Mouse (Mus musculus) adrenal gland, adult 2 months (tissue): ENCODE data around the gene Olfr1441. TPM values are rescaled to one million over a fixed set of nuclear protein-coding genes. Genes with fewer than 3 reads are reported as not detected.

Source experiments
- DNase-seq: peaks from one replicate; pipeline ENCODE4 v3.0.0; 2021
- long read RNA-seq: library from polyadenylated mRNA; stranded (forward); transcript quantifications from one replicate; pipeline ENCODE4 v2.0.0, GENCODE M21; 2021
- polyA plus RNA-seq: library from polyadenylated mRNA; depleted of rRNA; stranded (reverse); fragments of >200 nt; gene quantifications from 2 replicates; pipeline ENCODE4 v1.2.3, GENCODE M21; 2012; rRNA removed
- total RNA-seq, 2 experiments: library from RNA; stranded (reverse); gene quantifications; 2 replicates each; pipeline ENCODE4 v1.2.3; 2021

The Olfr1441 gene
- not detected for total RNA-seq
- not detected in 2 replicates for polyA plus RNA-seq
- long read RNA-seq, result 0 reads

DNA sequence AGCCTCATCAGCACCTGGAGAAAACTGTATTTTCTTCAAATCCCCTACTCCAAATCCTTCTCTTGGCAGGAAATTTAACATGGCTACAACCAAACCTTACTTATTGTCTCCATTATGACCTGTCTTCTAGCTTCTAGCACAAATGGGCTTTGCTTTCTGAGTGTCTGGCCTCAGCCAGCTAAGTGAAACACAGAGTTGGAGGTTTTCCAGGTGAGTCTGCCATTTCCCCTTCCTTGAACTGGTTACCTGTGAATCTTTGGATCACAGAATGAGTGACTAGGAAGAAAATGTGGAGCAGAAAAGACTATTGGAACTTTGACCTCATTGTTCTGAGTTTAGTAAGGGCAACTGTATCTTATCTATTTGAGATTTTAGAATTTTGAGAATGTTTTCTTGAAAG lies at the start of gene Olfr1441:
TSS of gene Olfr1441 (plus strand) at position 73 of the 400 bp plus-strand sequence.
- no peak for DNase-seq

DNA sequence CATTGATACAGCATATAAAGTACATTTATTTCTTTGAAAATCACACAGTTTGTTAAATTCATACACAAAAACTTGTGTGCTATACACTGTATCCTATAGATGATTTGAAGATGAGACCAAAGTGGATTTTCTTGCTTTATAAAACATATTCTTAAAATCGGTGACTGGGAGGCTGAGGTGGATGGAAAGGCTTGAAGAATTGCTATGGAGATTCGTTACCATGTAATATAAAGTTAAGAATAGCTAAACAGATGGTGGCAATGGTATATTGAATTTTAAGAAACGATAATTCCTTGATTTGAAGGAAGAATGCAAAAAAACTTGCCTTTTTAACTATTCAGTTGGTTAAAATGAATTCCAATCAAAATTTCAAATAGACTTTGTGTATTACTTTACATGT lies 44.2 kb upstream of the Olfr1441 start:
- DNase-seq, result no peak

GRCm38 (mm10) chr19:12374465-12375025 lies 42.7 kb upstream of the Olfr1441 start:
- peak; percentile 4 for DNase-seq

- no peak for DNase-seq
Measured at GRCm38 (mm10) chr19:12386979-12387378, 30.3 kb upstream of the Olfr1441 start, which contains the start of gene Olfr1440. Gene Olfr1440, plus strand, starts transcription at chr19:12387279.

GRCm38 (mm10) chr19:12413737-12414136 lies 3.5 kb upstream of the Olfr1441 start:
- DNase-seq, result no peak

- DNase-seq, result no peak
Measured at GRCm38 (mm10) chr19:12418312-12418711, 1.1 kb downstream of the Olfr1441 start.

DNA sequence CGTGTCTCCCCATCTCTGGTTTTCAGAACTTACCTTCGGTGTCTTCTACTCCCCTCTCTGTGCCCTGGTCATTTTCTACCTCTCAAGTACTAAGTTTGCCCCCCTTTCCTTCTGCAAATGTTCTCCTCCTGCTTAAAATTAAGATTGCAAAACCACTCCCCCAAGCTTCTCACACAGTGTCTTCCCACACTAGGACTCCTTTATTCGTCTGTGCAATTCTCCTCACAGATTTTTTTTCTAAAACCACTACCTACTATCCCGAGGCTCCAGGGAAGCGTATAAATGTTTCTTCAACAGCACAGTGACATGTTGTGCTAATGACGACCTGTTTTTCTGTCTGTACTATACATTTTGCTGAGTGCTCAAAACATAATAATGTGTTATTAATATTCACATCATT lies 3.3 kb downstream of the Olfr1441 start:
- DNase-seq, result no peak

DNA sequence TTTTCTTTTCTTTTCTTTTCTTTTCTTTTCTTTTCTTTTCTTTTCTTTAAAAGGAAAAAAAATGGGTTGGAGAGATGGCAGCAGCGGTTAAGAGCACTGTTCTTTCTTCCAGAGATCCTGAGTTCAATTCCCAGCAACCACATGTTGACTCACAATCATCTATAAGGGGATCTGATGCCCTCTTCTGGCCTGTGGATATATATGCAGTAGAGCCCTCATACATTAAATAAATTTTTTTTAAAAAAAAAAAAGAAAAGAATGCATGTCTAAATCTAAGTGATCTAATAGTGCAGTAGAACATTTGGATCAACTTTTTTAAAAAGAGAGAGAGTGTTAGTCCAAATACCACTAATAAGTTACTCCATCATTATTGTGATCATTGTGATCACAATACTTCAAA lies 4.4 kb downstream of the Olfr1441 start:
- no peak for DNase-seq

DNA sequence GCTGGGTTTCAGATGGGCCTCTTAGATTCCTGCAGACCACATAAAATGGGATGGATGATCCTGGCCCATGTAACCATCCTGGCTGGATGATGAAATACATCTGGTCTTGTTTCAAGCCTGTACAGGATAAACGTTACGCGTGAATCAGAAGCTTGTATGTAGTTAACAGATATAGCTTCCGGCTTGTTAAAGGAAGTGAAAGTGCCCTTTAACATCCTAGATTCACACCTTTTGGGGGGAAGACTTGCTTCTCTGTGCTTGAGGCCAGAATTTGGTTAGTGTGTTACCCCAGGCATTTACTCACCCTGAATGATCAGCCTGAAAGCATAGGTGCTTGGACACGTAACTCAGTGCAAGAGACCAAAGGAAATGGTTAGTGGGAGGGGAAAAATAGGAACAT lies 9.9 kb downstream of the Olfr1441 start:
- no peak for DNase-seq

DNA sequence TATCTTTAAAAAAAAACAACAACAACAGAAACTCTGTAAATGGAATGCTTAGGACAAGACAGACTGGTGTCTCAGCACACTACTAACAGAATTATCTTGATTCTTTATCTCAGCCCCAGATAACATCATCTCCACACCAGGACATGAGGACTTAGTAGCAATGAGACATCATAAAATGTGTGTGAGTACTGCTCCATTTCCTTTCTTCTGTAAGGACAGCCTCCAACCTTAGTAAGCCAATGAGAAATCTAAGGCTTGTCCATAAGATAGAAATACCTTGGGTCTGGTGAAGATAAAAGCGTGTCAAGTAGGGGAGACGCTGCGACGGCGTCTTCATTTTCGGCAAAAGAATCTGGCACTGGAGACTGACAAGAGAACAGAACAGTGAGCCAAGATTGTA lies 10.4 kb downstream of the Olfr1441 start, which contains the start of gene Pfpl:
TSS of gene Pfpl (plus strand) at position 301 of the 400 bp plus-strand sequence.
- DNase-seq, result no peak

- peak; percentile 51 for DNase-seq
Measured at GRCm38 (mm10) chr19:12433033-12433432, 15.8 kb downstream of the Olfr1441 start.

GRCm38 (mm10) chr19:12435011-12435416 lies 17.8 kb downstream of the Olfr1441 start:
- no peak for DNase-seq

- no peak for DNase-seq
Measured at GRCm38 (mm10) chr19:12435750-12436524, 18.7 kb downstream of the Olfr1441 start.

DNA sequence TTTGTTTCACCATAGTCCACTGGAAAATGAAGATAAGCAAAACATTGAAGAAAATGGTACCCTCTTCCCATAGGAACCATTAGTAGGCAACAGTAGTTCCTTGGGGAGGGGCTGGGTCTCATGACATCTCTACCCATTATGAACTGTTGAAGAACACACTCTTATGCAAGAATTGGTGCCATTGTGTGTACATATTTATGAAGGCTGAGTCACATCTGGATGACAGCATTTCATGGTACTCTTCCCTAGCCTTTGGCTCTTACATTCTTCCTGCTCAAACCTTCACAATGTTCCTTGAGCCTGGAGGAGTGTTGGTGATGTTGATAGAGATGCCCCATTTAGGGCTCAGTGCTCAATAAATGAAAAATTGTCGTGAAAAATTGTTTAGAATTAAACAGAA lies 22.3 kb downstream of the Olfr1441 start:
- no peak for DNase-seq

DNA sequence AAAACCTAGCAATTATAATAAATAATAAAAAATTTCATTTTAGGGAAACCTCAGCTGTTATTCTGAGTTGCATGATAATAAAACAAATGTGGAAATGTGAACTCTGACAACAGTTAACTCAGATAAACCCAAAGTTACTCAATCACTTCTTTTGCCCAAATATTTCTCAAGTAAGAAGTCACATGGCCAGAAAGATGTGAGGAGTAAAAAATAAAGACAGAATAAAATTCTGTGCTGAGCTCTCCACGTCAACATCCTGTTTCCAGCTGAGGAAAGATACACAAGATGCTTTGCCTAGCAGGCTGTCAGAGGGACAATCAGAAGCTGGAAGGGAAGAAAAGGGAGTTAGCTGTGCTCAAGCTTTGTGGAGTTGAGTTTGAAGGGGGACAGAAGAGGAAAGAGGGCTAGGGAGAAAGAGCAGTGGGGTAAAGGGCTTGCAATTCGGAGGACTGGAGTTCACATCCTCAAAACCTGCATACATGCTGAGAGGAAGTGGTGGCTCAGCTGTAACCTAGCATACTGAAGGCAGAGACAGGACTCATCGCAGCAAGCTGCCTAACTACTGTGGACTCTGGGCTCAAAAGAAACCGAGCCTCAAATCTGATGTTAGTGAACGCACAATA lies 23.0 kb downstream of the Olfr1441 start:
- no peak for DNase-seq

- no peak for DNase-seq
Measured at GRCm38 (mm10) chr19:12442560-12442959, 25.3 kb downstream of the Olfr1441 start.

DNA sequence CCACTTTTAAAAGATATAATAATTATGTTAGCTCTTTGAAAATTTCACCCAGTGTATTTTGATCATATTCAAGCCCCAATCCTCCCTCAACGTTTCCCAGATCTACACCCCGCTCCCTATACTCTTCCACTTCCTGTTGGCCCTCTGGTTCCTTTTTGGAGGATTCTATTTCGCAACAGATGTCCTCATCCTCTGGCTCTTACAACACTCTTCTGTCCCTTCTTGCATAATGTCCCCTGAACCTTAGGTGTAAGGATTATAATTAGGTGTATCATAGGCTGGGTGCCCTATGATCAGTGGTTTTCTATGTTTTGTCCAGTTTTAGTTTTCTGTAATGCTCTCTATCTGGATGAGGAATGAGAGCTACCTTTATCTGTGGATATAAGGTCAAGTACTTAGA lies 27.8 kb downstream of the Olfr1441 start:
- peak; percentile 24 for DNase-seq

DNA sequence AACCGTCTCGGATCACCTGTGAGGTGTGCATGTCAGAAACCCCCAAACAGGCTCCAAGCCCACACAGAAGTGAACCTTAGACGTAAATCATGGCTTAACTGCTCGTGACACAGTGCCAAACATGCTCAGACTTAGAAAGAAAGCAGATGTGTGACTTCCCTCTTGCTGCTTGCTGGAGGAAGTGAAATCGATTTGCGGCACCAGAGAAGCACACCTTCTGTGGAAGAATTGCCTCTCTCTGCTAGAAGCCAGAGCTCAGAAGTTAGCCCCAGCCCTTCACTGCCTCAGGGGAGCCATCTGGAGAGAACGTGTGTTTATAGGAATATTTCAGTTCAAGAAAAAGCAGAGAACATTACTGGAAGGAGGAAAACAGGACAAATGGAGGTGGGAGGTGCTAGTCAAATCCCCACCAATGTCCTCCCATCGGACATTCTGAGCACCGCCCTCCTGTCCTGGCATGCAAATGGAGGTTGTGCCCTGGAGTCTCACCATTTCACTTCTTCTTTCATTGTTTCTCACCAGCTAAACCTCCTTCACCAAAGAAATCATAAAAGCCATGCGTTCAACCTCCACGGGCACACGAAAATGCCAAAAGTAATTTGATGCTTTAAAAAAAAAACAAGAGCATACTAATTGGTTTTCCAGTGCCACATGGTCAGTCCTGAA lies 40.3 kb downstream of the Olfr1441 start:
- no peak for DNase-seq

GRCm38 (mm10) chr19:12459516-12459915 lies 42.3 kb downstream of the Olfr1441 start:
- no peak for DNase-seq

GRCm38 (mm10) chr19:12460282-12461249 lies 43.3 kb downstream of the Olfr1441 start, which contains the start of gene Mpeg1:
Gene Mpeg1, plus strand, starts transcription at chr19:12460779.
- DNase-seq, result no peak
